Mouse (Mus musculus): Measurements from ENCODE around the gene Nfia.

The Nfia gene

GRCm38 (mm10) chr4:97871770-97872439 is 99.4 kb downstream of the Nfia start:
- peak in 1 of 2 experiments; percentile 40 for DNase-seq

GRCm38 (mm10) chr4:97874916-97875315 is 102.4 kb downstream of the Nfia start:
- no peak for DNase-seq

GRCm38 (mm10) chr4:97875901-97876300 is 103.4 kb downstream of the Nfia start:
- DNase-seq: peak in 1 of 2 experiments; percentile 49

- peak in 1 of 2 experiments; percentile 42 for DNase-seq
Measured at GRCm38 (mm10) chr4:97879696-97880095, 107.2 kb downstream of the Nfia start.

- peak; percentile 91 to 92 for DNase-seq
Measured at GRCm38 (mm10) chr4:97880120-97881055, 107.9 kb downstream of the Nfia start.

- no peak for DNase-seq
Measured at GRCm38 (mm10) chr4:97885574-97885973, 113.0 kb downstream of the Nfia start.

GRCm38 (mm10) chr4:97886220-97886619 is 113.7 kb downstream of the Nfia start:
- no peak for DNase-seq

GRCm38 (mm10) chr4:97887228-97887627 is 114.7 kb downstream of the Nfia start:
- DNase-seq: no peak

- no peak for DNase-seq
Measured at GRCm38 (mm10) chr4:97891063-97891462, 118.5 kb downstream of the Nfia start.

- no peak for DNase-seq
Measured at GRCm38 (mm10) chr4:97891611-97892010, 119.1 kb downstream of the Nfia start.

GRCm38 (mm10) chr4:97893915-97894884 is 121.7 kb downstream of the Nfia start:
- peak; percentile 49 to 58 for DNase-seq

GRCm38 (mm10) chr4:97895940-97896339 is 123.4 kb downstream of the Nfia start:
- no peak for DNase-seq

- DNase-seq: no peak
Measured at GRCm38 (mm10) chr4:97900256-97900944, 127.9 kb downstream of the Nfia start.

GRCm38 (mm10) chr4:97905826-97906225 is 133.3 kb downstream of the Nfia start:
- no peak for DNase-seq

- DNase-seq: no peak
Measured at GRCm38 (mm10) chr4:97908576-97909147, 136.1 kb downstream of the Nfia start.

- DNase-seq: peak in 1 of 2 experiments; percentile 38
Measured at GRCm38 (mm10) chr4:97910115-97910776, 137.7 kb downstream of the Nfia start.

GRCm38 (mm10) chr4:97910777-97911580 is 138.4 kb downstream of the Nfia start:
- DNase-seq: peak; percentile 96 to 97

GRCm38 (mm10) chr4:97911755-97912154 is 139.2 kb downstream of the Nfia start:
- no peak for DNase-seq

- DNase-seq: no peak
Measured at GRCm38 (mm10) chr4:97912155-97912554, 139.6 kb downstream of the Nfia start.

- no peak for DNase-seq
Measured at GRCm38 (mm10) chr4:97912560-97912959, 140.0 kb downstream of the Nfia start.
